Mouse (Mus musculus) embryonic facial prominence, embryonic 10.5 days (tissue): ENCODE data around the gene Gm13271. TPM values are rescaled to one million over a fixed set of nuclear protein-coding genes. Genes with fewer than 3 reads are reported as not detected.

Experiments used
- polyA plus RNA-seq: library from polyadenylated mRNA; unstranded; fragments of >200 nt; fragmentation: Nextera tagmentation; extraction: Ambion mirVana; gene quantifications from 2 replicates; pipeline ENCODE4 v1.2.1, GENCODE M21; 2016

Gm13271 gene
- polyA plus RNA-seq, 1 experiment from 2014 or later: not detected

Other genes with a start within 250 kb of the Gm13271 start
- not detected in 2 replicates for gene Ifnb1, start 232.1 kb upstream of the Gm13271 start, polyA plus RNA-seq
- not detected in 2 replicates for gene Ifna15, start 196.6 kb upstream of the Gm13271 start, polyA plus RNA-seq
- gene Ifna14, start 183.1 kb upstream of the Gm13271 start, polyA plus RNA-seq: not detected in 2 replicates
- gene Ifna9, start 162.5 kb upstream of the Gm13271 start, polyA plus RNA-seq: not detected in 2 replicates
- gene Ifna12, start 151.5 kb upstream of the Gm13271 start, polyA plus RNA-seq: not detected in 2 replicates
- gene C87499, start 120.5 kb upstream of the Gm13271 start, polyA plus RNA-seq: not detected in 2 replicates
- gene Ifna13, start 110.4 kb upstream of the Gm13271 start, polyA plus RNA-seq: not detected in 2 replicates
- gene Ifna16, start 77.9 kb upstream of the Gm13271 start, polyA plus RNA-seq: not detected in 2 replicates
- not detected in 2 replicates for gene Ifna2, start 71.0 kb upstream of the Gm13271 start, polyA plus RNA-seq
- not detected in 2 replicates for gene Ifnab, start 63.5 kb upstream of the Gm13271 start, polyA plus RNA-seq
- 0.80 and 0.90 TPM in 2 replicates for gene Gm26566, start 33.1 kb upstream of the Gm13271 start, polyA plus RNA-seq
- gene Klhl9, start 32.4 kb upstream of the Gm13271 start, polyA plus RNA-seq: 100 and 110 TPM in 2 replicates
- 0.14 and 0.20 TPM in 2 replicates for gene Gm13283, start 5.3 kb downstream of the Gm13271 start, polyA plus RNA-seq
- gene Gm13290, start 19.0 kb downstream of the Gm13271 start, polyA plus RNA-seq: not detected in 2 replicates
- gene Gm13289, start 22.1 kb downstream of the Gm13271 start, polyA plus RNA-seq: not detected in 2 replicates
- gene Gm13272, start 25.0 kb downstream of the Gm13271 start, polyA plus RNA-seq: not detected in 2 replicates
- 0.14 TPM in 1 of 2 replicates, not detected in the other for gene Ifnz, start 27.3 kb downstream of the Gm13271 start, polyA plus RNA-seq
- not detected in 2 replicates for gene Gm13276, start 30.8 kb downstream of the Gm13271 start, polyA plus RNA-seq
- gene Gm13277, start 33.8 kb downstream of the Gm13271 start, polyA plus RNA-seq: not detected in 2 replicates
- not detected in 2 replicates for gene Gm13278, start 36.7 kb downstream of the Gm13271 start, polyA plus RNA-seq
- gene Gm13275, start 39.6 kb downstream of the Gm13271 start, polyA plus RNA-seq: not detected in 2 replicates
- not detected in 2 replicates for gene Gm13279, start 42.5 kb downstream of the Gm13271 start, polyA plus RNA-seq
- 0.28 and 0.35 TPM in 2 replicates for gene Gm13285, start 44.8 kb downstream of the Gm13271 start, polyA plus RNA-seq
- not detected in 2 replicates for gene Gm13287, start 48.4 kb downstream of the Gm13271 start, polyA plus RNA-seq
- gene Gm13288, start 50.7 kb downstream of the Gm13271 start, polyA plus RNA-seq: not detected in 2 replicates
- gene Ifna7, start 61.4 kb downstream of the Gm13271 start, polyA plus RNA-seq: not detected in 2 replicates
- gene Ifna11, start 65.1 kb downstream of the Gm13271 start, polyA plus RNA-seq: not detected in 2 replicates
- not detected in 2 replicates for gene Ifna6, start 72.5 kb downstream of the Gm13271 start, polyA plus RNA-seq
- not detected in 2 replicates for gene Ifna5, start 80.7 kb downstream of the Gm13271 start, polyA plus RNA-seq
- not detected in 2 replicates for gene Ifna4, start 87.0 kb downstream of the Gm13271 start, polyA plus RNA-seq
- gene Ifna1, start 95.2 kb downstream of the Gm13271 start, polyA plus RNA-seq: not detected in 2 replicates
- not detected in 2 replicates for gene Ifne, start 125.3 kb downstream of the Gm13271 start, polyA plus RNA-seq